Mouse (Mus musculus): ENCODE measurements around the gene Map3k9. TPM values are rescaled to one million over a fixed set of nuclear protein-coding genes. Genes with fewer than 3 reads are reported as not detected.

Map3k9 gene
- total RNA-seq (2021): under 1 TPM; 0.22 to 0.29 TPM
- long read RNA-seq, experiment 1: 0 reads
- long read RNA-seq, experiment 2: 0 reads

DNA sequence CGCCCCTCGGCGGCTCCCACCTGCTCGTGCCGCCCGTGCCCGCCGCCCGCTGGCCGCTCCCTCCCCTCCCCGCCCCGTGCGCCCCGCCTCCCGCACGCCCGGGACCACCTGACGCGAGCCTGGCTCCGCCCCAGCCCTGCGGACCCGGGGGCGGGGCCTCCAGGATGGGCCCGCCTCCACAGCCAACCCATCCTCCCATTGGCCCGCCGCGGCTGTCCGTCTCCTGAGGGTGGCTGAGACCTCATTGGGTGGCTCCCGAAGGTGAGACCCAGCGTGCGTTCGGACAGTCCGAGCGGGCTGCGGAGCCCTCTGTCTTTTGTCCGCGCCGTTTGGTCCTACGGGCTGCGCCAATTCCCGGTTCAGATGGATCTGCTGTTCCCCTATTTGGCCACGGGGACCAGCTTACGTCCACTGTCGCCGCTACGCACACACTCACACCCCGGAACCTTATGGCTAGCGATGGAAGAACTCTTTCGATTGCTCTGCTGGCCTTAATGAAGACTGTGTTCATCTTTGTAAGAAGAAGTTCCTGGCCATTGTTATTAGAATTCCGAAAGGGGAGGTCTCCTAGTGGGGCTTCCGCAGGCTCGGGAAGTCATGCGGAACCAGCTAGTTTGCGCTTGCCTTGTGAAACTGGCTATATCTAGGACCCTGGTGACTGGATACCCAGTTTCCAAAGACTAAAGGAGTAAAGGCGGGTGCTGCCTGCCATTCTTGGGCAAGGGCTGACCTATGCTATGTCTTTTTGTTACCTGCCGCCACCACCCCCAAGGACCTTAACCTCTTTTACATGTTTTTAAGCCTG is at the start of gene Map3k9:
TSS of gene Map3k9 (minus strand) at position 71 of the 805 bp plus-strand sequence.
- DNase-seq: peak; percentile 88 to 89
- intact Hi-C loops (cut with DNase I): no loop called here

DNA sequence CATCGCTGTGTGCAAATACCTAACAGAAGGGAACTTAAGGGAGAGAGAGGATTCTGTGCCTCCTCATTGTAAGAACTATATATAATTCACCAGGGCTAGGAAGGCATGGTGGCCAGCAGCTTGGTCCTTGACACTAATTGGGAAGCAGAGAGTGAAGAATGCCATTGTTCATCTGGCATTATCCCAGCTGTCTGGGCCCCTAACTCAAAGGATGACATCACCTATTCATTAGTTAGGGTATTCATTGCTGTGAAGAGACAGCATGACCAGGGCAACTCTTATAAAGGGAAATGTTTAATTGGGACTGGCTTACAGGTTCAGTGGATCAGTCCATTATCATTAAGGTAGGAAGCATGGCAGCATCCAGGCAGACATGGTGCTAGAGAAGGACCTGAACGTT is 47.4 kb upstream of the Map3k9 start:
- intact Hi-C loops (cut with DNase I): no loop called here
- DNase-seq: no peak

DNA sequence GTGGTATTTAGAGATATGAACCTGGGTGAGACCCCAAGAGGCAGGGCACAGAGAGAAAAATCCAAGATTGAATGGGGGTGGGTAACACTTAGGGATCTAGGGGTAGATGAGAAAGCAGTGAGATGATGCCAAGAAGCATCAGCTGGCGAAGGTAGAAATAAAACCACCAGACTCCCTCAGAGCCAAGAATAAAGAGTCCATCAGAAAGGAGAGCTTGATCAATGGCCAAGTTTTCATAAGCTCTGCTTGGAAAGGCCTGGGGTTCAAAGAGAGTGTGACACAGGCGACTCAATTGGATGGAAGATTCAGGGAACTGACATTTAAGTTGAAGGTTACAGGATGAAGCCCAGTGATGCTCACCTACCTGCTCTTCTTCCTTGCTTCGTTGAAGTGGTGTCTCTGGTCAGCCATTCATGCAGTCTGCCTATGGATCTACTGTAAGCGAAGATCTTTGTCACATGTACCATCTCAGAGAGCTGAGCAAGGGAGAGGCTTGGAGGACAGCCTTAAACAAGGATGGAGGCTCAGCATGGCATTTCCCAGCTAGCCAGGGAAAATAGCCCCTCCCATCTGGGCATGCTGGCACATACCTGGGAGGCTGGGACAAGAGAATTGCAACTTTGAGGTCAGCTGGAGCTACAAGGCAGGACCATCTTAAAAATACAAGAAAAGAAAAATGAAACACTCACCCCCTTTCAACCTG is 42.0 kb upstream of the Map3k9 start:
- intact Hi-C loops (cut with DNase I): no loop called here

DNA sequence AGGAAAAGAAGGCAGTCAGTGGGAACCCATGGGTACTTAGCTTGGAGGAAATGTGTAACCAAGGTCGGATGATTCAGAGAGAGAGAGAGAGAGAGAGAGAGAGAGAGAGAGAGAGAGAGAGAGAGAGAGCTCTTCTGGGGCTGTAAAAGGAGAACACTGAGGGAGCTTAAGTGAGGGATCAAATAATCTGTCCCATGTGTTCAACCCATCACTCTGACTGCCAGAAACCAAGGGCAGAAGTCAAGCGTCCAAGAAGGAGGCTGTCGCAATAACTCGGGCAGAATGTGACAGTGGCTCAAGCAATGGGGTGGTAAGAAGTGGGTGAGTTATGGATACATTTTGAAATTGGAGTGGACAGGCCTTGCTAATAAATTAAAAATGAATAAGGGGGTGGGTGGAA is 41.2 kb upstream of the Map3k9 start:
- no peak for DNase-seq
- intact Hi-C loops (cut with DNase I): no loop called here

More for the DNA sequence above, 42.0 kb upstream of the Map3k9 start:
- no peak for DNase-seq

DNA sequence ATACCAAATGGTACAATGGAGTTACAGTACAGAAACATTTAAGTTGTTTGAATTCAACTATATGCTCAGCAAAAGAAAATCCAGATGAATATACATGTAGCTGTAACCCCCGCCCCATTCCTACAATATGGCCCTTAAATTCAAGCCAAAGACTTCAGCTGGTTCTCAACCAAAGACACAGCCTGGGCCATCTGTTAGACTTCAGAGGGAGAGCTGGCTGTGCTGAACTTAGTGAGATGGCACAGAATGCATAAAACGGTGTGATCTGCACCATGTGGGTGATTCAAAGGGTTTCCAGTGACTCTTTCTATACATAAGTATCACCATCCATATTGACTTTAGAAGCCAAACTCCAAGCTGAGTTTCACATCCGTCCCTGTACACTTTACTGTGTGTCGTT is 39.7 kb upstream of the Map3k9 start:
- DNase-seq: no peak
- intact Hi-C loops (cut with DNase I): no loop called here

DNA sequence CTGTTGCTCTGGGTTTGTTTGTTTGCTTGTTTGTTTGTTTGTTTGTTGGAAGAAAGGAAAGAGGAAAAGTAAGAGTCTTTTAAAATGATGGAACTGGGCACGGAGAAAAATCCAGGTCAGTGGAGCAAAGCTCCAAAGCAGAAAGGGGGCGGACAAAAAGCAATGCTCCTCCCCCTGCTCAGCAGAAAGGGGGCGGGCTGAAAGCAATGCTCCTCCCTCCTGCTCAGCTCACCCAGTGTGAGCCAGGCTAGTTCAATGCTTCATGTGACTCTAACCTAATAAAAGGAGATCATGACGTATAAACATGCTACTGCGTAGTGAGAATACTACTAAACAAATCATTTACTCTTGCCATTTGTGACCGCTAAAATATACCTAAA is 36.1 kb upstream of the Map3k9 start:
- intact Hi-C loops (cut with DNase I): no loop called here
- peak in 1 of 2 experiments; percentile 13 for DNase-seq

DNA sequence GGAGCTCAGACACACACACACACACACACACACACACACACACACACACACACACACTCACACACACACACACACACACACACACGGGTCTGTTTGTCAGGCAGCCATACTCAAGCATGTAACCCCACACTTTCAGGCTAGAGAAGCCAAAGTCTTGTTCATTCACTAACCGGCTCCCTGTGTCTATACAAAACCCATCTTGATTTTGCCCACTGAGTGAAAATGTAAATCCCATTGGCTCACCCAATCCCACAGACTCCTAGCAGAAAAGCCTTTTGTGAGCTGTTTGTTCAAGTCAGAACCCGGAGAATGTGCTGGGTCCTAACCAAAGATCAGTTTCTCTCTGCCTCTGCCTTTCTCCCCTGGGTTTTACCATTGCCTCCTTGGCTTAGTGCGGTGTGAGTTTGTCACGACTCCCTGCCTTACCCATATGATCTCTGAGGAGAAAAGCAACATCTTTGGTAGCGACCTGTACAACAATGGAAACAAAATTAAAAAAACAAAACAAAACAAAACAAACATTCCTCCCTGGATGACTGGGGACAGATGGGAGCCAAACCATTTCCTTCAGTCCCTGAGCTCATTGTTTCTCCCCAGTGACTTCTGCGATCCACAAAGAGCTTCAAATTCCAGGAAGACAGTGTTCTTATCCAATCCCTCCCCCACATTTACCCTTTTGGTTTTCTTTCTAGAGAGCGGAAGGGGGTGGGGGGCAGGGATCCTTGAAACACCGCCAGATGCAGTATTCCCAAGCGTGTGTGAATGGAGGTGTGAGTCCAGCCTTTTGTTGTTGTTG is 35.6 kb upstream of the Map3k9 start:
- intact Hi-C loops (cut with DNase I): no loop called here
- DNase-seq: peak; percentile 17 to 23

DNA sequence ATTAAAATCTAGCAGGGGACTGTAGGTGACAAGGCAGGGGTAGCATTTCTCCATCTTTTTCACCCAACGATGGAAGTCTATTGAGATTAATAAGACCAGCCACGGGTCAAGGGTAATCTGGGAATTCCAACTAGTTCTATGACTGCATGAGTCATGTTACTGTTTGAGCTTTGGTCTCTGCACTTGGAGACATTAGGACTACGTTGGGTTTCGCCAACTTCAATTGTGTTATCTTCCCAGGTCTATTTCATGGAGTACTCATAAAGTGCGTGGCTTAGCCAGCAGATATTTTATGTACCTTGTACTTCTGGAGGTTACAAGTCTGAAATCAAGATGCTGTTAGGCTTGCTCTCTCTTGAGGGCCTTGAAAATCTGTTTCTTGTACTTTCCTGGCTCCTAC is 33.8 kb upstream of the Map3k9 start:
- intact Hi-C loops (cut with DNase I): no loop called here
- no peak for DNase-seq

DNA sequence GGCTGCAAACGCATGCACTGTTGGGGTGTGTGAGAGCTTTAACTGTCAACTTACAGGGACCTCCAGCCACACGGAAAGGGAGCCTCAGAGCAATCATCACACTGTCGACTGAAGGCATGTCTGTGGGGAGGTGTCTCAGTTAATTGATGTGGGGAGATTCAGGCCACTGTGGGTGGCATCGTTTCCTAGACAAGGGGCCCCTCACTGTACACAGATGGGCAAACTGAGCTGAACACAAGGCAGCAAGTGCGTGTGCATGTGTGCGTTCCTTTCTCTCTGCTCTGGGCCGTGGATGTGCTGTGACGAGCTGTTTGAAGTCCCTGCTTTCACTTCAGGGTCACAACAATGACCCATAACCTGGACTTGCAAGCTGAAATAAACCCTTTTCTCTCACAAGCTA is 29.4 kb upstream of the Map3k9 start:
- no peak for DNase-seq
- intact Hi-C loops (cut with DNase I): no loop called here

DNA sequence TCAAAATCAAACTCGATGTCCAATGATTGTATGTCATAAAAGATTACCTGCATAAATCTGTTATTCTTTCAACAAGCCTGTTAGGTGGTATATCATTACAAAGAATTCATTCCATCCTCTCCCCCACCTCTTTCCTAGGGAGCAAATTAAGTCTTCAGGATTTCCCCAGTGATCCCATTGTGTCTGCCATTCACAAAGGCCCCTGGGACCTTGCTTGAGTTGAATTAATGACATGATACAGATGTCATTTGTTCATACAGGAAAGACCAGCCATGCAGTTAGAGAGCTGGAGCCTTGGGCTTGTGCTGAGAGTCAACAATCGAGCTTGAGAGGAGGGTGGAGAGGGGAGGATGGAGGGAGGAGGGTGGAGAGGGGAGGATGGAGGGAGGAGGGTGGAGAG is 27.6 kb upstream of the Map3k9 start:
- intact Hi-C loops (cut with DNase I): no loop called here
- no peak for DNase-seq

DNA sequence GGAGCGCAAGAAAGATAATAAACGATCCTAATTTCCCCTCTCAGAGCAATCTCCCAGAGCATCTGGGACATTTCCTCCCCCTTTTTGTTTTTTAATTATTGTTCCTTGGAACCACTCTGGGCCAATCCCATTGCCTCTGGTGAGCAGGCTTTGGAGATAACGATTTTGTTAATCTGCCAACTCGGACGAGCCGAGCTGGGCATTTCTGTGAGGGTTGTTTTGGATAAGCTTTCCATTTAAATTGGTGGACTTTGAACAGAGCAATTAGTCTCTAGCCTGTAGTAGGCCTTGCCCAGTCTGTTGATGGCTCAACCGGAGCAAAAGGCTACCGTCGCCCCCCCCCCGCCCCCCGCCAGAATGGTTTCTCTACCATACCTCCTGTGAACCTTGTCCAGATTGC is 27.0 kb upstream of the Map3k9 start:
- DNase-seq: no peak
- intact Hi-C loops (cut with DNase I): loop anchor here (2.0 kb wide), 1 partner anchor 51 kb away; no protein-coding TSS in a partner anchor

DNA sequence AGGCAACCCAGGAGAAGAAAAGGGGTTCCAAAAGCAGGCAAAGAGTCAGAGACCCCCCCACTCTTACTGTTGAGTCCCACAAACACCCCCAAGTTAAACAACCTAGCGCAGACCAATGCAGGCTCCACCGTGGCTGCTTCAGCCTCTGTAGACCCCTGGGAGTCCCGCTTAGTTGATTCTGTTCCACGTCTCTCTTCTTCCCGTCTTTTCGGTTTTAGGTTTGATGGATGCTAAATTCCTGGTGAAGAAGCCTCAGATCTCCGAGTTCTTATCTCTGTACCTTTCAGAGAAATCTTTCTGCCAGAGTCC is 26.5 kb upstream of the Map3k9 start:
- DNase-seq: no peak
- intact Hi-C loops (cut with DNase I): loop anchor here (2.0 kb wide), 1 partner anchor 51 kb away; no protein-coding TSS in a partner anchor

DNA sequence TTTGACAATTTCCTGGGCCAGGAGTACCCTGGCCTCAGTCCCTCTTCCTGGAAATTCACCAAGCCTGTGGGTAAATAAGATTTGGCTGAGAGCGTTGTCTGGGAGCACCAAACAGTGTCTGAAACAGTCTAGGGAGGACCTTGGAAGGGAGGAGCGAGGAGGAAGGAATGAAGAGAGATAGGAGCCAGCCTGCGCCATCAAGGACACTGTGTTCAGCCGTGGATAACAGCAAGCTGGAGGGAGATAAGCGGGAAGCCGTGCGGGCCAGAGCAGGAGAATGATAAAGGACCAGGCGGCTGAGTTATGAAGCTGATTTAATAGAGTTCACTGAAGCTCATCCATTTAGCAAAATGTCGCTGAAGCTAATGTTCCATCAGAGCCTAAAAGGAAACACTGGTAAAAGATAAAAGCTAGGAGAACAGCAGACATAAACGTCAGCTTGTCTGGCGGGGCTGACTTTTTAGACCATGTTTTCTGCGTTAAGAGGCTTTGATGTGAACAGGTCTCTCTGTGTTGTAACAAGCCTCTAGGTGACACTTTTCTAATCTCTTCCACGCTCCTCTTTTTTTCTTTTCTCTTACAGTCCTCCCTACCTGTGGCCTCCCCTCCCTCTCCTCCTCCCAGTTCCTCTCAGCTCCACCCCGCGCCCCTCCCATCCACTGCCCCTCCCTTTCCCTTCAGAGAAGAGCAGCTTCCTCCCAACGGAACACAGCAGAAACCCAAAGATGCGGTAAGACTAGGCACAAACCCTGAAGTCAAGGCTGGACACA is 26.0 kb upstream of the Map3k9 start:
- peak; percentile 50 to 60 for DNase-seq
- intact Hi-C loops (cut with DNase I): loop anchor here (2.0 kb wide), 1 partner anchor 52 kb away; no protein-coding TSS in a partner anchor

DNA sequence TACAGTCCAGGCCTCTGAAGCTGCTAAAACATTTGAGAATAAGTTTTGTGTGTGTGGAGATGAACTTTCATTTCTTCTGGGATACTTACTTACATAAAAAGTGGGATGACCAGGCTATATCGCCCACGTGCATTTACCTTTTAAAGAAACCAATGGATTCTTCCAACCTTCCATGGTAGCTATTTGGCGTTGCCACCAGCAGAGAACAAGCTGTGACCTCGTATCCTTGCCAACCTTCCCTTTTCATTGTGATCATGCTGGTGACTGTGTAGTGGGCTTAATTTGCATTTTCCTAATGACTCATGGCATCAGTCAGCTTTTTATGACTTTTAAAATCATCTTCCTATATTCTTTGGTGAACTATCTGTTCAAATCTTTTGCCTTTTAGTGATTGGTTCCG is 25.1 kb upstream of the Map3k9 start:
- intact Hi-C loops (cut with DNase I): loop anchor here (2.0 kb wide), 1 partner anchor 53 kb away; no protein-coding TSS in a partner anchor
- no peak for DNase-seq

DNA sequence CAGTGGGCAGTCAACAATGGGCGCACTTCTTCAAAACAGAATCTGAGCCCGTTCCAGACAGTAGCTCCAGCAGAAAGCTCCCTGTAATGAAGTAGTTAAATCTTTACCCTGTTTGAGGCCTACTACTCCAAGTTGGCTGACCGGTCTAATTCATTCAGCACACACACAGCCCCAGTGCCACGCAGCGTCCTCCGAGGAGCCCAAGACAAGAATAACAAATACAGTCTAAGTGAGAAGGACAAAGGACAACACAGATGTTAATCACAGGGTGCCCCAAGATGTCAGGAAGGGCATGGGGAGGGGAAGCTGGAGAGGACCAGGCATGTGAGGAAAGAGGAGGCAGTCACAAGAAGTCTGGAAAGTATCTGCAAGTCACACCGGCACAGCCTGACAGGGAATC is 22.8 kb upstream of the Map3k9 start:
- DNase-seq: no peak
- intact Hi-C loops (cut with DNase I): no loop called here

DNA sequence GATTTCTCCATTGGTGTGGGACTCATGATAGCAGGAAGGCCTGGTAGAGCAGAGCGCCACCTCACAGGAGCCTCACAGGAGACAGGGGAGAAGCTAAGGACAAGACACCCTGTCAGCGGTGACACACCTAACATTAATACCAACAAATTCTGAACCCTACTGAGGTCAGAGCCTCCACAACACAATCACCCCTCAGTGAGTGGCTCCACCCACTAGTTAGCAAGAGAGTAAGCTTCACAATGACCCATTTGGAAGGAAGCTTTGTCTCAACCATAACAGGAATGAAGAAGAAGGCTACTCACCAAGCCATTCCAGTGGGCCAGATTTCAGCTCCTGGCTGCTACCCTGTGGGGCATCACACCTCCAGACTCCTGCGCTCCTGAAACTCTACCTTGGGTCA is 22.0 kb upstream of the Map3k9 start:
- no peak for DNase-seq
- intact Hi-C loops (cut with DNase I): no loop called here

DNA sequence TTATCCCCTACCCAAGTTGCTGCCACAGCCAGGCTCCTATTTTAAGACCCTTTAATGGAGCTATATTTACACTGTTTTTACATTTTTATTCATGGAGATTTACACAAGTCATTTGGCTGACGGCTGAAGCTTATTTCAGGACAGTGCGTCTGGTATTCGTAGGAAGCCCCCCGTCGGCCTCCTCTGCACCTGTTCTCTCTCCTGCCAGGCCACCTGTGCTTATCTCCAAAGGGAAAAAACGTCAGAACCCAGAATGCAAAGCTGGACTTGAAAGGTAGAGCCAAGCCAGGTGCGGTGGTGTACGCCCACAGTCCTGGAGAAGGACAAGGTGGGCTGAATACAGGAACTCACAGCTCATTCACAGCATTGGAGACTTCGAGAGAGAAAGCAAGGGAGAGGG is 20.2 kb upstream of the Map3k9 start:
- no peak for DNase-seq
- intact Hi-C loops (cut with DNase I): no loop called here

DNA sequence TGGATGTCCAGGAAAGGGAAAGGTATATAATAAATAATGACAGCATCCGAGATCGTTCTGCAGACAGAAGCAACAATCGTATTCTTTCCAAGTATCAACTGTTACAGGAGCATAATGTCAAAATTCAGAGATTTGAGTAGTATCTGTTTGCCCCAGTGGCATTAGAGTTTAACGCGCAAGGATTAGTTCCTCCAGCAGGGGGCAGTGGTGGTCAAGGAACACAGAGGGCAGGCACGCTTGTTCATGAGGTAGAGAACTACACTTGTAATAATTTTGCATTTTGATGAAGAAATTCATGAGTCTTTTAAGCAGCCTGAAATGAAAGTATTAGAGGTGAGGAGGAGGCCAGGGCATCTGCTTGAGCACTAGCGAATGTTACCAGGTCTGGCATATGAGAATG is 15.6 kb upstream of the Map3k9 start:
- intact Hi-C loops (cut with DNase I): loop anchor here (1.0 to 10.0 kb wide), 3 partner anchors 62 to 678 kb away; no protein-coding TSS in a partner anchor
- DNase-seq: peak; percentile 84 to 91

DNA sequence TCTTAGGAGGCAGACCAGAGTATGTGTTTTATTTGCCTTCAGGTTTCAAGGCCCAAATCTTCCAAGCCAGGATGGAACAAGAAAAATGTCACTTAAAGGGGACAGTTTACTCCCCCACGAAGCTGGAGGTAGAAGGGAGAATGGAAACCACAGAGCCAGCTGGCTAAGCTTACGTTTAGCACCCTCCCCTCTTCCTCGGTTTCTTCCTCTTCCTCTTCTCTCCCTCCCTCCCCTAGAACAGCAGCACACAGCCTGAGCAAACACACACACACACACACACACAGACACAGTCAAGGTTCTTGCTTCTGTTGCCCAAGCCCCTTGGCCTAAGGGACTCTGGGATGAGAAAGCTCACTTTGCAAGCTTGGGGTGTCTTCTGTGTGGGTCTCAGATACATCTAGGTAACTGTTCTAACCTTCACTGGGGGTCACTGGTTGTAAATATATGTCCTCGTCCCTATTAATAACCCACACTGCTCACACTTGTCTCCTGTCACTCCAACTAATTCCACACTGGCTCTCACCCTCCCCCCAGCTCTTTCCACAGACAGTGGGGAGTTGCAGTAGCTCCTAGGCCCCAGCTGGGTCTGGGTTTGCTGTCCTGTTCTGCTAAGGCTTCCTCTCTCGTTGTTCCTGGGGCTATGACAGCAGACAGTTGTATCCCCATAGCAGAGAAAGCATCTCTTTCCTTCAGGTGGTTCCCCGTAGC is 11.7 kb upstream of the Map3k9 start:
- intact Hi-C loops (cut with DNase I): loop anchor here (10.0 kb wide), 1 partner anchor 682 kb away; no protein-coding TSS in a partner anchor
- DNase-seq: no peak

DNA sequence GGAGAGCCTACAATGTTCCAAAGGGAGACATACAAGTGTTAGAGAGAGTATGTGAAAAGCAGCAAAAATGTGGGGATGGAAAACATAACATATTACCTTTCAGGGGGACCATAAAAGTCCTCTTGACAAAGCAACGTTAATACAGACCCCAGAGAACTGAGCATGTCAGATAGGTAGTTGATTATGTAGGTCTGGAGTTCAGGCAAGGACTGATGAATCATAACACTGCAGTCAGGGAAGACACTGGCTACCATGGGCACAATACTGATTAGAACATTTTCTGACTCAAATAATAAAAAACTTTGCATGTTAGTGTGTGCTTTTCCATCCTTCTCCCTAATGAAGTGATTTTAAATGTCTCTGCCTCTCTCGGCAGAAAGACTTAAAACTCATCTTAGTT is 8.5 kb upstream of the Map3k9 start:
- intact Hi-C loops (cut with DNase I): no loop called here
- no peak for DNase-seq
